Mouse (Mus musculus) liver, postnatal 0 days (tissue): Measurements from ENCODE around the gene Tfap2e.

ENCODE experiments used
- CTCF ChIP-seq: sonication (generic); IDR thresholded peaks from 2 replicates; pipeline ENCODE4 v1.5.1; 2016; ENCODE audit warnings: antibody characterized with exemption, low read depth
- EP300 ChIP-seq: IDR thresholded peaks from 2 replicates; pipeline ENCODE4 v1.6.1; 2016; ENCODE audit warnings: antibody characterized with exemption, low read depth, mild to moderate bottlenecking

- TF ChIP-seq CTCF = no peak
- no peak for TF ChIP-seq EP300
These were observed 10.3 kb upstream of the Tfap2e start for GRCm38 (mm10) chr4:126746194-126746840.
